Mouse (Mus musculus): ENCODE measurements around the gene Irf9. TPM values are rescaled to one million over a fixed set of nuclear protein-coding genes. Genes with fewer than 3 reads are reported as not detected.

The Irf9 gene
- total RNA-seq (2022): 1 to 10 TPM; 7.2 to 8.9 (median 8.4) TPM

DNA sequence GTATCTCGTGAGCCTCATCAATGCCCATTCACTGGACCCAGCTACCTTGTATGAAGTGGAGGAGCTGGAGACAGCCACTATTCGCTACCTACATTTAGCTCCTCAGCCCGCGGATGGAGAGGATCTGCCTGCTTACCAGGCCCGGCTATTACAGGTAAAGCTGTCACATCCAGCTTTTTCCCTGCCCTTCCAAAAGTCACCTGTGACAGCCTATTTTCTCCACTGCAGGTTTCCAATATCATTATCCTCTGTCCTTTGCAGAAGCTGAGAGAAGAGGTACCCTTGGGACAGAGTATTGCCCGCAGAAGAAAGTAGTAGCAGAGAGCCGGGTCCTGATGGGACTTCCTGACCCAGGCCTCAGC, at the start of gene Irf9:
Gene Irf9 (plus strand): TSS at position 301 of the 362 bp plus-strand sequence.
- DNase-seq (ENCODE audit: low spot score): no peak

DNA sequence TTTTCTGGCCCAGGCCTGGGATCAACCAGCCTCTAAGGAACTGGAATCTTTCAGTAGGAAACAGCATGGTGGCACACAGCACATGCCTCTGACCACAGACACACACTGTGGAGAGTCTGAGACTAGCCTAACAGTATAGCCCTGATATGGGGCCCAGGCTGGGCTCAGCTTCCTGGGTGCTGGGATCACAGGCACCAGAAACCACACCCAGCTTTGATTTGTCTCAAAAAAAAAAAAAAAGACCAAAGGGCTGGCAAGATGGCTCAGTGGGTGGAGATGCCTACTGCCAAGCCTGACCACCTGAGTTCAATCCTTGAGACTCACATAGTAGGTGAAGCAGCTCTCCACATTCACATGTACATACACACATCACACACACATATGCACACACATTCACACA, 48.7 kb upstream of the Irf9 start:
- DNase-seq (ENCODE audit: low spot score): no peak

DNA sequence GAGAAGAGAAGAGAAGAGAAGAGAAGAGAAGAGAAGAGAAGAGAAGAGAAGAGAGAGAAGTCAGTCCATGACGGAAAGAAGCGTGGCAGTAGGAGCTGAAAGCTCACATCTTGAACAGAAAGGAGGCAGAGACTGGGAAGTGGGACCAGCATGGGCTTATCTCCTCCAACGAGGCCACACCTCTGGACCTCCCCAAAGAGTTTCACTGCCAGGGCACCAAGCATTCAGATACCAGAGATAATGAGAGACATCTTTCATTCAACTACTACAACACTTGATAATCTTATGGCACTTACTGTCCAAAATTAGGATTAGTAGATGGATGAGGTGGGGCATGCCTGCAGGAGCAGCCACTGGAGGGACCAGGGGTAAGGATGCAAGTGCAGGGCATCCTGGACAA, 47.6 kb upstream of the Irf9 start:
- DNase-seq (ENCODE audit: low spot score): no peak

DNA sequence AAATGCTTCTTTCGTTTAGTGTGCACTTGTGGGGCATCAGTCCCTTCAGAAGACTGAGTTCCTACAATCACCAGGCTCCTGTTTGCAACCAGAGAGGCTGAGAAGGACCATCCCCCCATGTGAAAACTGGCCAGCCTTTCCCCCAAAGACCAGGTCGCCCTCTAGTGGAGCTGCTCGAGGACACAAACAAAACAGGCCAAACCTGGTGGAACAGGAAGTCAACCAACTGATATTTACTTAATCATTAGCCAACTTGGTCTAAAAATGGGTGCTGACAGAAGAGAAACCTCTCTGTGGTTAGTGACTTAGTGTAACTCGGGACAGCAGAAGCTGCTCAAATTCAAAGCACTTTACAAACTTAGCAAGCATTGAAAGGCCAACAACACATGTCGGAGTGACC, 46.4 kb upstream of the Irf9 start:
- peak; percentile 80 for DNase-seq (ENCODE audit: low spot score)

DNA sequence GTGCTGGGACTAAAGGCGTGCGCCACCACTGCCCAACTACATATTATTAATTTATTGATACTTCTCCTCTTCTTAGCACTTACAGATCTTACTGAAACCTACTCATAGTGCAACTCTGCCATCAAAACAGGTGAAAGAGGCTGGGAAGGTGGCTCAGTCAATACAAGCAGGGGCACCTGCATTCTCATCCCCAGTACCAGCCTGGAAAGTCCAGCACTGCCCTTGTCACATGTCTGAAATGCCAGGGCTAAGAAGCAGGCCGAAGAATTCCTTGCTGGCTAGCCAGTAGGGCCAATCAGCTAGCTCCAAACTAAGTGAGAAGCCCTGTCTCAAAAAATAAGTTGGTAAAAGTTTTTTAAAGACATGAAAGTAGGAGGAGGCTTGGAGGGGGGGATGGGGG, 45.8 kb upstream of the Irf9 start:
- no peak for DNase-seq (ENCODE audit: low spot score)

DNA sequence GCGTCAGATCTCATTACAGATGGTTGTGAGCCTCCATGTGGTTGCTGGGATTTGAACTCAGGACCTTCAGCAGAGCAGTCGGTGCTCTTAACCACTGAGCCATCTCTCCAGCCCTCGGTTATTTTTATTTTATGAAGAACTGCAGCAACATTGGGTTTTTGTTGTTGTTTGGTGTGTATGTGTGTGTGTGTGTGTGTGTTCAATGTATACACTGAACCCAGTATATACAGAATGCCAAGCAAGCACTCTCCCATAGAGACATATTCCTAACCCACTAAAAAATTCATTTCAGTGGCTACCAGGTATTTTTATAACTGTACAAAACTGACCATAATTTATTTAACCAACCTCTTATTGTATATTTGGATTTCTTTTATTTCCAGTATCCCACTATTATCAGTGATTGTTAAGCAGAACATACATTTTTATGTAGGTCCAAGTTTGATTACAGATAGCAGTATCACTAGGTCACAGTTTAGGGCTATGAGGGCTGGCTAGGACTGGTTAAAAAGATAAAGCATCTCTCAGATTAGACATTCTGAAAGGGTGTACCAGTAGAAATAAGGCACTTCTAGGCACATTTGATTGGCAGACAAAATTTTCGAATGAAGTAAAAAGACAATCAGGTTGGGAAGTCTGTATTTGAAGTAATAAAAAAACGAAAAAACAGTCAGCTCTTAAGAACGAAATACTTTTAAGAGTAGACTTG, 44.5 kb upstream of the Irf9 start:
- DNase-seq (ENCODE audit: low spot score): no peak

DNA sequence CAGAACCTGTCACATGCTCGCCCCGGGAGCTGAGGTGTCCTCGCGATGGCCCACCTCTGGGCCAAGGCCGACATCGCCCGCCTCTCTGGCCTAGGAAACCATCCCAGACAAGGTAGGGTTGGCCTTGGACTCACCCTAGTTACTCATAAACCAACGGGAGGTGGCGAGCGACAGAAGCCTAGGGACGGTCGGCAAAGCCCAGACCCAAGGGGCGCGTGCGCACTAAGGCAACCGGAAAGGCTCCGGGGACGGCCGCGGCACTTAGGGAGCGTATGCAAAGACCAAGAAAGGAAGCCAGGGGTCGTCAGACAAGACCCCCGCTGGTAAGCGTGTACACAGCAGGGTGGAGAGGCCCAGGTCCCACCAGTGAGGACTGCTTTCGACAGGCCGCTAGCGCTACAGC, 43.6 kb upstream of the Irf9 start, which contains the start of gene Dcaf11:
Gene Dcaf11 (plus strand): TSS at position 208 of the 403 bp plus-strand sequence.
- peak; percentile 90 for DNase-seq (ENCODE audit: low spot score)

DNA sequence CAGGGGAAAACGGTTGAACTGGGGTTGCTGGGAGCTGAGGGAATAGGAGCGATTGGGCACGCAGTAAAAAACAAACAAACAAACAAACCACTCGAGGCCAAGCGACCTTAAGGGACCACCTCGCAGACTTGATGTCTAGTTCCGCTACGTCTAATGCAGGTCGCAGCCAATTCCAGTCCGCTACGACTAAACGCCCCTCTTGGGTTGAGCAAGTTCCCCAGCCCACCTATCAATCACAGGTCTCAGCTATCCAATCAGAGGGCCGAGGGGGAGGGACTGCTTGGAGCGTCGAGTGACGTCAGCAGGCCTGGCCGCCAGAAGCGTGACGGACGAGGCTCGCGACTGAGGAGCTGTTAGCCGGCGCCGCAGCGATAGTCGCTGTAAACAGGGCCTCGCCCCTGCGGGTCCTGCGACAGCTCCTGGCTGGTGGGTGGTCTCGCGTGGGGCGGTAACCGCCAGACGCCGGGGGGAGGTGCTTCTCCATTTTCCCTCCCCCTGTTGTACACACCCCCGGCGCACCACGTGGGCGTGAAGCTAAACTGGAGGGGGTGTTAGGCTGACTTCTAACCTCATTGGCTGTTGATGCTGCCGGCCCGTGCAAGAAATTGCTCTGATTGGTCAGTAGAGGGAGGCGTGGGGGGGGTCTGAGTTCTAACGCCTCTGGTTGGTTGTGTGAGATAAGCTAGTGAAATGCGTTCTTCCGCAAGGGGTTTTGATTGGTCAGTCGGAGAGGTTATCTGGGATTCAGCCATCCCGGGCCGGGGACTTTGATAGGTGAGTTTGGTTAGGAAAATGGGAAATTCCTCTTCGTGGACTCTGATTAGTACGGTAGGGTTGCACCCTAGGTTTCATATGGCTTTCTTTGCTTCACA, 42.9 kb upstream of the Irf9 start, which contains the start of gene A730061H03Rik:
Gene A730061H03Rik (minus strand): TSS at position 205 of the 872 bp plus-strand sequence.
- DNase-seq (ENCODE audit: low spot score): peak; percentile 98

DNA sequence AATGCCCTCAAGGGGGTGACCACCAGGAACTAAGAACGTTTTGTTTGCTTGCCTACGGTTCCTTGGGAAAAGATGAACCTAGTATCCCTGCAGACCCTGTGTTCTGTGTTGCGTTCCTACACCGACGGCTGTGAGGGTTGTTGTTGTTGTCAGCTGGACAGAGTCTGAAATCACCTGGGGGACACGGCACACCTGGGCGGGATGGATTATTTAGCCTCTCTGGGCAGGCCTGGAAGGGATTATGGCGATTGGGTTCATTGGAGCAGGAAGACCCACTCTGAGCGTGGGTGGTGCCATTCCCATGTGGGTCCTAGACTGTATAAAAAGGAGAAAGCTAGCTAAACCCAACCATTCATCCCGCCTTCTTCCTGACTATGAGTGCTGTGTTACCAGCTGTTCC, 41.5 kb upstream of the Irf9 start:
- DNase-seq (ENCODE audit: low spot score): no peak

DNA sequence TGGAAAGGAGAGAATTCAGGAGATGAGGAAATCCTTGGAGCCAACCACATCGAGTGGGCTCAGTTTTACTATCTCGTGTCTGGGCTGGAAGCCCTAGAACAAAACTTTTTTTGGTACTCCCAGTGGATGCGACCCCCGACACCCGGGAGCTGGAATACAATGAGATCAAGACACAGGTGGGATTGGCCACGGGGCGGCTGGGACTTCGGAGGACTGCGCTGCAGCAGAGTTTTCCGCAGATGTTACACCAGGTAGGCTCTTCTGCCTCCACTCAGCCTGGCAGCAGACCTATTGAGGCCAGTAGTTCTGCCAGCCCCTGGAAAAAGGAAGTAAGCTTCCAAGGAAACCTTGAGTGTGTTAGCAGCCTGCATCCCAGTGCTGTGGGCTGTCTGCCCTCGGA, 40.1 kb upstream of the Irf9 start:
- no peak for DNase-seq (ENCODE audit: low spot score)

DNA sequence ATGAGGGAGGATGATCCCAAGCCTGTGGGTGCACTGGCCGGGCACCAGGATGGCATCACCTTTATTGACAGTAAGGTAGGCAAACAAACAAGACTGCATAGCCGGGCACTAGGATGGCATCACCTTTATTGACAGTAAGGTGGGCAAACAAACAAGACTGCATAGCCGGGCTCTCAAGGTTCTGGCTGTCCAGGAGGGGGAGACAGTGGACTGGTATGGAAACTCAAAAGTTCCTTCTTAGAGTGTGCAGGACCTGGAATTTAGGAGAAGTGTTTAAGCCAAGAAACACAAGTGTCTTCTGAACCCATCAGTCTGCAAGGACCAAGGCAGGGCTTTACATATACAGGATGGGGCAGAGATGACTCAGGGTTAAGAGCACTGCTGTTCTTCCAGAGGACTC, 37.6 kb upstream of the Irf9 start:
- DNase-seq (ENCODE audit: low spot score): no peak

DNA sequence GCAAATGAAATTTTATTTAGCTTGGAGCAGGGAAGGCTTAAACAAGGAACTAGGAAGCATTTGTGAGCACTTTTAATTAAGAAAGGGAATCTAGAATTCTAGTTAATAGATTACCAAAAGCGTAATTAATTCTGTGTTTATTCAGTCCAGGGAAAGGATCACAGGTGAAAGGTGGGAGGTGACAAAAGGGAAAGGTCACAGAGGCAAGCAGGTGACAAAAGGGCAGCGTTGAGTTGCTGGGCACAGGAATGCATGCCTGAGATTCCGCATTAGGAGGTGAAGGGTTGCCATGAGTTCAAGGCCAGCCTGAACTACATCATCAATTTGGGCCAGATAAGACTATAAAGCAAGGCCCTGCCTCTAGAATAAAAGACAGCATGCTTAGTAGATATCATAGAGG, 35.9 kb upstream of the Irf9 start:
- no peak for DNase-seq (ENCODE audit: low spot score)

DNA sequence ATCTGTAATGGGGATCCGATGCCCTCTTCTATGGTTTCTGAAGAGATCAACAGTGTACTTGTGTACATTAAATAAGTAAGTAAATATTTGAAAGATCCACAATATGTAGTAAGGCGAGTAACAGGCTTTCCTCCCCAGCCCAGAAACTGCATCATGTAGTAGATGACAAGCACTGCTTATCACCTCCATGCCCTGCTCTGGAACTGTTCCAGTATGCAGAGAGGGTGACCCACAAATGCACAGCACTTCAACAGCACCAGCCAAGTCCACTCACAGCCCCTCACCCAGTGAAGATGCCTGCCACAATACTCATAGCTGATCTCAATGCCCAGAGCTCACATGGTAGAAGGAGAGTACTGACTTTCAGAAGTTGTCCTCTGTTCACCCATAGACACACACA, 32.8 kb upstream of the Irf9 start:
- no peak for DNase-seq (ENCODE audit: low spot score)

DNA sequence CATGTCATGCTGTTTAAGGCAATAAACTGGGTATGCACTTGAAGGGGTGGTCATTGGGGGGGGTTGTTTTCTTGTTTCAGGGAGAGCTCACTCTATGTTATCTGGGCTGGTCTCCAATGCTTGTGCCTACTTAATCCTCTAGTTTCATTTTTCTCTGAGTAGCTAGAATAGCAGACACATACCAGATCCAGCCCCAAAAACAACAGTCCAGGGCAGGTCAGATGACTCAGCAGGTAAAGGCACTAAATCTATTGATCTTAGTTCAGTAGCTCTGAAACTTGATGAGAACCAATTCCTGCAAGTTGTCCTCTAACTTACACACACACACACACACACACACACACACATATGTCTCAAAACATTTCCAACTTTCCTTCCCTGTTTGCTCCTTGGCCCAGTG, 31.6 kb upstream of the Irf9 start:
- DNase-seq (ENCODE audit: low spot score): no peak

DNA sequence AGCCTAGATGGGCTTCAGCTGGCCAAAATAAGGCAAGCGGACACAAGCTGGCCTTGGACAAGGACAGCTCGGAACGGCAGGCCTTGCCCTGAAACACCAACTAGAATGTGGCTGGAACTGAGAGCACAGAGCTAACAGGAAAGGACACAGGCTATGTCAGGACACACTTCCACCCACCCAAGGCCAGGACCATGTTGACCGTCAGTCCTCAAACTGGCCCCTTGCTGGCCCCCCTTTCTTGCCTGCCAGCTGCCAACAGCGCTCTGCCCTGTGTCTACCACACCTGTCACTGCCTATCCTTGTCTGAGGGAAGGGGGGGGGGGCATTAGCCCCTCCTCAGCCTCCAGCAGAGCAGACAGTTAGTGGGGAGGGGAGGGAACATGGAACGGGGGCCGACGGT, 28.1 kb upstream of the Irf9 start, which contains the start of gene Fitm1:
Gene Fitm1 (plus strand): TSS at position 316 of the 400 bp plus-strand sequence.
- DNase-seq (ENCODE audit: low spot score): no peak

DNA sequence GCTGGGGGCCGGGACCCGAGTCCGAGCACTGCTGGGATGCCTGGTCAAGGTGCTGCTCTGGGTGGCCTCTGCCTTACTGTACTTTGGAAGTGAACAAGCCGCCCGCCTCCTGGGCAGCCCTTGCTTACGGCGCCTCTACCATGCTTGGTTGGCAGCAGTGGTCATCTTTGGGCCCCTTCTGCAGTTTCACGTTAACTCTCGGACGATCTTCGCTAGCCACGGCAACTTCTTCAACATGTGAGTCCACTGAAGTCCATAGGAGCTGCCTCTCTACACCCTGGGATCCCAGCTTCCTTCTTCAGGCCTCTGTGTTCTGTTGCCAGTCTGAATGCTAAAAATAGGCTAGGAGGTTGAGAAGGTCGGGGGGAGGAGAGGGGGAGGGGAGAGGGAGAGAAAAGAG, 27.7 kb upstream of the Irf9 start:
- DNase-seq (ENCODE audit: low spot score): no peak

DNA sequence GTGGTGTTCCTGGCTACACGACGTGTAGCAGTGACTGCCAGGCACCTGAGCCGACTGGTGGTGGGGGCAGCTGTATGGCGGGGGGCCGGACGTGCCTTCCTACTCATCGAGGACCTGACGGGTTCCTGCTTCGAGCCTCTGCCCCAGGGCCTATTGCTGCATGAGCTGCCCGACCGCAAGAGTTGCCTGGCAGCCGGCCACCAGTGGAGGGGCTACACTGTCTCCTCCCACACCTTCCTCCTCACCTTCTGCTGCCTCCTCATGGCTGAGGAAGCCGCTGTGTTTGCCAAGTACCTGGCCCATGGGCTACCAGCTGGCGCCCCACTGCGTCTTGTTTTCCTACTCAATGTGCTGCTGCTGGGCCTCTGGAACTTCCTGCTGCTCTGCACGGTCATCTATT, 27.0 kb upstream of the Irf9 start:
- no peak for DNase-seq (ENCODE audit: low spot score)

DNA sequence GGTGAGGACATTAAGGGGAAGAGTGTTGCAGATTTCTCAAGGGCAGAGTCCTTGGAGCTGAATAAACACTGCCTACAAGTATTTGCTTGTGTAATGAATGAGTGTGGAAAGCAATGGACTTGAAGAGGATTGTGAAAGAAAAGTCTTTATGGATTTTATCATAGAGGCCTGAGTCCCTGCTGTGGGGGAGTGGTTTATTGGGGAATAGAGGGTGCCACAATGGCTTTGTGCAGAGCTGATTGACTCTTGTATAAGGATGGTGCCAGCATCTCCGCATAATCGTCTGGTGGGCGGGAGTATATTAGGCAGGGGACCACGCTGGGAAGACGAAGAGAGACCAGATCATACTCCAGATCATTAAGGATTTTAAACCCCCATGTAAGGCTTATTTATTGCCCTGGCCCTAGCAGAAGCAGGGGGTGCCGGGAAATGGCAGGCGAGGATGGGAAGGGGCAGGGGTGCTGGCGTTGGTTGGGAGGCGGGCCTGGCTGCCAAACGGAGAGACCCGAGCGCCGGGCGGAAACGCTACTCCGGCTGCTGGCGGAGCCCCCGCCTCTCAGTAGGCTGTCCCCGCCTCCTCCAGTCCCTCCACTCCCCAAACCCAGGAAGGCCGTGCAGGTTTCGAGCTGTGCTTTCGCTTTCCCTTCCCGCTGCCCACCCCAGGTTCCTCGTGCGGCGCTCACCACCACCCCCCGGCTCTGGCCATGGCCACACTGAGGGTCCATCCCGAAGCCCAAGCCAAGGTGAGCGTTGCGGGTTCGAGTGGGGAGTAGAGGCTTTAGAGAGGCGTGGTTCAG, 25.3 kb upstream of the Irf9 start, which contains the start of gene Psme1:
Gene Psme1 (plus strand): TSS at position 253 of the 797 bp plus-strand sequence.
- DNase-seq (ENCODE audit: low spot score): peak; percentile 81

DNA sequence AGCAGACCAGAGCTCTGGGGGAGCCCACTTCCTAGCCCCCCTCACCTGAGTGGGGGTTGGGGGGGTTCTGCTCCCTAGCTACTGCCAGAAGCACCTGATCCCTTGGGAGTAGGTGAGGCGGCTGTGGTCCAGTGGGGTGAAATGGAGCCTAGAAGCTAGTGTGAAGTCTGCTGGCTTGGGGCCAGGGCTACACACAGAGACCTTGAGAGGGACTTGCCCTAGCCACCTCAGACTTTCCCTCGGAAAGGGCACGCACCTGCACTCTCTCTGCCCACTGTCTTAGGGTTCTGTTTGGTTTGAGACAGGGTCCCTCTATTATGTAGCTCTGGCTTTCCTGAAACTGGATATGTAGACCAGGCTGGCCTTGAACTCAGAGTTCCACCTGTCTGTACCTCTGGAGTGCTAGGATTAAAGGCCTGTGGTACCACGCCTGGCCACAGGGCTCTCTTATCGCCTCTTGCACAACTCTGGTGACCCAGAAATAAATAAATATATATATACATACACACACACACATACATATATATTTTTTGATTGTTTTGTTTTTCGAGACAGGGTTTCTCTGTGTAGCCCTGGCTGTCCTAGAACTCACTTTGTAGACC, 24.6 kb upstream of the Irf9 start:
- DNase-seq (ENCODE audit: low spot score): peak; percentile 45

DNA sequence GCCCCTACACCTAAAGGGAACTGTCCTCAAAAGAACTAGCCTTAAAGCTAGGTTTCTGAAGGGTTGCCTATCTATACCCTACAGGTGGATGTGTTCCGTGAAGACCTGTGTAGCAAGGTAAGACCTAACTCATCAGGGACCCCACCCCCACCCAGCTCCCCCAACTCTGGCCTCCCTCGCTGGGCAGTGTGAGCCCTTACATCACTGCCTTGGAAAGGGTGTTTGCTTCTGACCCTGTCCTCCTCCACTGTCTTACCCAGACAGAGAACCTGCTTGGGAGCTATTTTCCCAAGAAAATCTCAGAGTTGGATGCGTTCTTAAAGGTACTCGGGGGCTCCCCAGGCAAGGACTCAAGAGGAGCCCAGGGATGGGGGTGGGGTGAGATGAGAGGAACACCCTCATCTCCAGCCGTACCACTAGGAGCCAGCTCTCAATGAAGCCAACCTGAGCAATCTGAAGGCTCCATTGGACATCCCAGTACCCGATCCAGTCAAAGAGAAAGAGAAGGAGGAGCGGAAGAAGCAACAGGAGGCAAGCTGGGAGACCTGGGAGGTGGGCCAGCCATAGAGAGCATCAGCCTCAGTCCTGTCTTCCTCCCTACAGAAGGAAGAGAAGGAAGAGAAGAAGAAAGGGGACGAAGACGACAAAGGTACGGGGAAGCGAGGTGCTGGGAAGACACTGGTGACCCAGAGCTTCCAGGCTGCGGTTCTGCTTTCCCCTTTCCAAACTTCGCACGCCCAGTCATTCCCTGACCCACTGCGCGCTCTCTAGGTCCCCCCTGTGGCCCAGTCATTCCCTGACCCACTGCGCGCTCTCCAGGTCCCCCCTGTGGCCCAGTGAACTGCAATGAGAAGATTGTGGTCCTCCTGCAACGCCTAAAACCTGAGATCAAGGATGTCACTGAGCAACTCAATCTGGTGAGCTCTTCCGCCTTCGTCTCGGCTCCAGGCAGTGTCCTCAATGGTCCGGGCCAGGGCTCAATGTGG, 23.6 kb upstream of the Irf9 start:
- DNase-seq (ENCODE audit: low spot score): no peak
